Mouse (Mus musculus) liver, postnatal 0 days (tissue): ENCODE data around the gene Abcc10.

Source experiments
- CTCF ChIP-seq: sonication (generic); IDR thresholded peaks from 2 replicates; pipeline ENCODE4 v1.5.1; 2016; ENCODE audit warnings: antibody characterized with exemption, low read depth
- EP300 ChIP-seq: IDR thresholded peaks from 2 replicates; pipeline ENCODE4 v1.6.1; 2016; ENCODE audit warnings: antibody characterized with exemption, low read depth, mild to moderate bottlenecking

DNA sequence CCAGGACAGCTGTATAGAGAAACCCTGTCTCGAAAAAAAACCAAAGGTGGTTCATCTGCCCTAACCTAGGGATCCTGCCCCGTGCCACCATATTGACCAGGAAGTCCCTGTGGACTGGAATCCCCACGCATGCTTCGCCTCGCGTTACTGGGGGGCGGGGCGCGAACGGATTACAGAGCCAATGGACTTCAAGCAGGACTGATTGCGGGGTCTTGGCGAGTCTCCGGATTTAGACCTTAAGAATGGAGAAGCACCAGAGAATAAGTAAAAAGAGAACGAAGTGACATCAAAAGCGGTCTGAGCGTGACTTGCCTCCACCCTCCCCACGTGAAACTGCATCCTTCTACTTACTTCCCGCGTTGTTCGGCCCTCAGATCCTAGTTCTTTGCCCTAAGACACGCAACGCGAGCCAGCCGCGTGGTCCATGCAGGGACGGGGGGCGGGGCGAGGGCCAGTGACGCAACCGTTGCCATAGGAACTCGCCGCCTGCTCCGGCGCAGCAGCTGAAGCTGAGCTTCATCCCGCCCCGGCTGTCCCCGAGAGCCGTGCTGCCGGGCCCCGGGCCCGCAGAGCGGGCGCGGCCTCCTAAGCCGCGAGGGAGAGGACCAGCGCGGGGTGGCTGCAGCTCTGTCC, 74.6 kb downstream of the Abcc10 start, which contains the start of gene Lrrc73:
- TF ChIP-seq CTCF = no peak
- TF ChIP-seq EP300 = no peak
